Mouse (Mus musculus): Measurements from ENCODE around the gene Plcd1. TPM values are rescaled to one million over a fixed set of nuclear protein-coding genes. Genes with fewer than 3 reads are reported as not detected.

Plcd1 gene
- polyA plus RNA-seq, 1 experiment from 2014 or later: 57.9 TPM

- ChIA-PET CTCF (interaction anchor here (1.5 kb wide), 1 partner anchor 153 kb away, joined by 4 read pairs; no protein-coding TSS in a partner anchor), POLR2A (no interaction called here)
- TF ChIP-seq CTCF (IDR thresholded peaks at IDR 0.05): no peak
- in situ Hi-C loops (cut with MboI; ENCODE audit: low pct_unique_long_range_greater_than_20kb): no loop called here
- no peaks in the 10 kb centered on the region for H3K27me3 ChIP-seq
- ATAC-seq (no peak), DNase-seq (ENCODE audit: low read depth, low spot score) (no peak)
These were observed 20.0 kb downstream of the Plcd1 start for GRCm38 (mm10) chr9:119073184-119073895.

DNA sequence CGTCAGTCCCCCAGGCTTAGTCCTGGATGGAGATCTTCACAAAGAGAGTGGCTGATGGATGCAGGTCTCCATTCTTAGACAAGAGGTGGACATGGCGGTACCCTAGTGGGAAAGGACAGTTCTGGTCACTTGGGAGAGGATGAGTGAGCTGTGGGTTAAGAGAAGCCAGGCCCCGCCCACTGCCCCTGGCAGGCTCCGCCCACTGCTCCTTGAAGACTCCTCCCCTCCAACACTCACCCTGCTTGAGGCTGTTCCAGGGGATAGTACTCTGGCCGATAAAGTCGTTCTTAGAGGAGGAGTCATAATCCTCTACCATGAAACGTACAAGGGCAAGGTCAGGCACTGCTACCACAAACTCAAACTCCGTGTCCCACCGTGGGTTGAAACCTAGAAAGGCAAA, 21.5 kb downstream of the Plcd1 start:
- CTCF ChIA-PET: interaction anchor here (1.5 kb wide), 1 partner anchor 151 kb away, joined by 4 read pairs; no protein-coding TSS in a partner anchor
- in situ Hi-C loops (cut with MboI; ENCODE audit: low pct_unique_long_range_greater_than_20kb): no loop called here
- ATAC-seq (no peak), DNase-seq (ENCODE audit: low read depth, low spot score) (no peak)
- no peaks in the 10 kb centered on the region for H3K27me3 ChIP-seq
- POLR2A ChIA-PET: no interaction called here
- TF ChIP-seq CTCF (IDR thresholded peaks at IDR 0.05): no peak

GRCm38 (mm10) chr9:119070173-119070825, 23.0 kb downstream of the Plcd1 start:
- no peaks in the 10 kb centered on the region for H3K27me3 ChIP-seq
- in situ Hi-C loops (cut with MboI; ENCODE audit: low pct_unique_long_range_greater_than_20kb): no loop called here
- TF ChIP-seq CTCF (IDR thresholded peaks at IDR 0.05): no peak
- ChIA-PET CTCF (no interaction called here), POLR2A (no interaction called here)
- ATAC-seq: no peak
- no peak for DNase-seq (ENCODE audit: low read depth, low spot score)

DNA sequence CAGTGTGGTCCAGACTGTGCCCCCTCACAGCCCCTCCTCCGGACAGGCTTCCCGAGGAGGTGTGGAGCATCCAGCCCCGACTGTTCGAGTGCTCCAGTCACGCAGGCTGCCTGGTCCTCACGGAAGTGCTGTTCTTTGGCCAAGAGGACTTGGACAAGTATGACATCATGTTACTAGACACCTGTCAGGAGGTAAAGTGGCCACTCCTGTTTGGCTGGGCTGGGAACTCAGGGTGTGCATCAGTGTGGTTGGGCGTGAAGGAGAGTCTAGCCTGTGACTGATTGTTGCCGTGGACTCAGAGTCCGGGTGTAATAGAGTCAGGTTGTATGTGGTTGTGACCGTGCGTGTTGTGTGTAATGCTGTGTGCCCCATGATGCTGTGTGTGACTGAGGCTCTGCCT, 25.0 kb downstream of the Plcd1 start:
- ChIA-PET CTCF (interaction anchor here (1.1 to 2.4 kb wide), 8 partner anchors 7 to 195 kb away, joined by 3 to 22 read pairs (median 3); no protein-coding TSS in a partner anchor), POLR2A (interaction anchor here (2.3 kb wide), 1 partner anchor 148 kb away, joined by 7 read pairs; no protein-coding TSS in a partner anchor)
- no peak for ATAC-seq
- H3K27me3 ChIP-seq: no peaks in the 10 kb centered on the region
- DNase-seq (ENCODE audit: low read depth, low spot score): no peak
- in situ Hi-C loops (cut with MboI; ENCODE audit: low pct_unique_long_range_greater_than_20kb): loop anchor here (5.0 kb wide), 3 partner anchors 36 to 481 kb away; no protein-coding TSS in a partner anchor
- TF ChIP-seq CTCF (IDR thresholded peaks at IDR 0.05): no peak

DNA sequence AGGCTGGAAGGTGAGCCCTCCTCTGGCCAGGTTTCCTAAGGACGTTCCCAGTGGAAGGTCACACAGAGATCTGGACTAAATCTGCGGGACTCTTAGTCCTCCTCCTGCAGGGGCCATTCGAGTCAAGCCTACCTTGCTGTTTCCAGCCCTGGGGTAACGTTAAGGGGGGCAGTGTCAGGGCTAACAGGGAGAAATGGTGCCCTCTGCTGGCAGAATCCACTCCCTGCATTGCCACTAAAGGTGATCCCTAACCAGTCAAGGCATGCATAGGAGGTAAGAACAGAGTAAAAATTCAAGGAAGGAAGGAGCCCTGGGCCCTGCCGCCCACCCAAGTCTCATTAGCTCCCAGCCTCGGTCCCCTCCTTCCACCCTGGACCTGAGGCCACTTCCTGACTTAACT, 25.7 kb downstream of the Plcd1 start:
- DNase-seq (ENCODE audit: low read depth, low spot score): no peak
- ChIA-PET POLR2A (interaction anchor here (2.3 kb wide), 1 partner anchor 147 kb away, joined by 7 read pairs; no protein-coding TSS in a partner anchor), CTCF (interaction anchor here (1.1 to 2.4 kb wide), 8 partner anchors 8 to 194 kb away, joined by 3 to 22 read pairs (median 3); no protein-coding TSS in a partner anchor)
- TF ChIP-seq CTCF (IDR thresholded peaks at IDR 0.05): no peak
- peak; percentile 15 for ATAC-seq
- no peaks in the 10 kb centered on the region for H3K27me3 ChIP-seq
- in situ Hi-C loops (cut with MboI; ENCODE audit: low pct_unique_long_range_greater_than_20kb): loop anchor here (5.0 kb wide), 3 partner anchors 35 to 480 kb away; no protein-coding TSS in a partner anchor

DNA sequence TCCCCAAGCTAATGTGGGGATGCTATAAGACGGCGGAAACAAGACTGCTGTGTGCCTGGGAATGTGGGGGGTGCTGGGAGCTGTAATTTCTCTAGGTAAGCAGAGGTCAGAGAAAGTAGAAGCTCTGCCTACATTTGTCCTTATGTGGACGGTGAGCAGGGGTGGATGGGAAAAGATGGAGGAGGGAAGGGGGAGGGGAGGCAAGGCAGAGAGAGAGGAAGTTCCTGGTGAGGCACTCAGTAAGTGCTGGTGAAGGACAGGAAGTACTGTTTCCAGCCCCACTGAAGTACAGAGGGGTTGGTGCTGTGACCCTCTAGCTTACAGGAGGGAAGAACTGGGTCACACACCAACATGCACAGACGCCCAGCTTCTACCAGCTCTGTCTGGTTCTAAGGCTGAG, 29.0 kb downstream of the Plcd1 start:
- in situ Hi-C loops (cut with MboI; ENCODE audit: low pct_unique_long_range_greater_than_20kb): no loop called here
- no peaks in the 10 kb centered on the region for H3K27me3 ChIP-seq
- ChIA-PET CTCF (interaction anchor here (0.8 kb wide), 2 partner anchors 139 to 143 kb away, joined by 3 read pairs; no protein-coding TSS in a partner anchor), POLR2A (interaction anchor here (0.6 kb wide), 1 partner anchor 19 kb away, joined by 4 read pairs; no protein-coding TSS in a partner anchor)
- ATAC-seq (no peak), DNase-seq (ENCODE audit: low read depth, low spot score) (no peak)
- TF ChIP-seq CTCF (IDR thresholded peaks at IDR 0.05): no peak

DNA sequence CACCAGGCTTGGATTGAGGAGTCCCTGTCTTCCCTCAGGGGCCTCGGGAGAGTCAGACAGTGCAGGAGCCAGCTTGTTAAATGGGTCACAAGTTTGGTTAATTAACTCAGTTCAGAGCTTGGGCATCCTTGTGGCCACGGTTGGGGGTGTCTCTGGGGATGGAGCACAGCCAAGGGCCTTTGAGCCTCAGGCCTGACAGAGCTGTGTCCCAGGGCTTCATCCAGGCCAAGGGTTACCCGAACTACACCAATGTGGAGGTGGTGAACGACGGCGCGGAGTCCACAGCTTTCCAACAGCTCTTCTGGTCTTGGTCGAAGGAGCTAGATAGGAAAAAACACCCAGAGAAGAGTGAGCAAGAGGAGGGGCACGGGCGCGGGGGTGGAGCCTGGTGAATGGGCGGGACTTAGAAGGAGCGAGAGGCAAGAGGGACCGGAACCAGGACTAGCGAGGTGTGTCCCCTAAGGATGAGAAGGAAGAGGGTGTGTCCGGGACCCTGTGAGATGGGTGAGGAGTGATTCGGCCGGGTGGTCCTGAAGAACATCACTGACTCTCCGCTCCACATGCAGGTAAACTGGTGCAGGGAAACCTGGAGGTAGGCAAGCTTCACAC, 30.2 kb downstream of the Plcd1 start:
- no peaks in the 10 kb centered on the region for H3K27me3 ChIP-seq
- DNase-seq (ENCODE audit: low read depth, low spot score) (peak; percentile 84), ATAC-seq (peak; percentile 76)
- ChIA-PET CTCF (interaction anchor here (1.6 to 1.7 kb wide), 2 partner anchors 138 to 155 kb away, joined by 4 to 7 read pairs; partner anchors contain the start of gene Ctdspl), POLR2A (no interaction called here)
- in situ Hi-C loops (cut with MboI; ENCODE audit: low pct_unique_long_range_greater_than_20kb): no loop called here
- TF ChIP-seq CTCF (IDR thresholded peaks at IDR 0.05): no peak

DNA sequence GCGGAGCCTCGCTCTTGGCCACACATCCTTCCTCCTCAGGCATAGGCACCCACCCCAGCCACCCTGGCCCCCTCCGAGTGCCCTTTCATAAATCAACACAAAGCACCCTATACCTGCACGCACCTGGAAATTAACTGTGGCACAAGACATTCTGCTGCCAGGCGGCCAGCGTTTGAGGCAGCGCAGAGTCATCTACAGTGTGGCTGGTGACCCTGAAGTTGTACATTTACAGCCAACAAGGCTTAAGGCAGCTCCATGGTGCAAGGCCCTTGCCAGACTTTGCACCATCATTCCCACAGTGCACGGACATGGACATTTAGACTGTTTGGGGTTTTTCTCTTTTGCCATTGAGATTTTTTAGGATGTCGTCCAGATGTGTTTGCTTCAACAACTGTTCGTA, 32.6 kb downstream of the Plcd1 start:
- no peak for TF ChIP-seq CTCF (IDR thresholded peaks at IDR 0.05)
- in situ Hi-C loops (cut with MboI; ENCODE audit: low pct_unique_long_range_greater_than_20kb): no loop called here
- no peak for ATAC-seq
- POLR2A ChIA-PET: no interaction called here
- DNase-seq (ENCODE audit: low read depth, low spot score): no peak
- no peaks in the 10 kb centered on the region for H3K27me3 ChIP-seq
- CTCF ChIA-PET: no interaction called here

DNA sequence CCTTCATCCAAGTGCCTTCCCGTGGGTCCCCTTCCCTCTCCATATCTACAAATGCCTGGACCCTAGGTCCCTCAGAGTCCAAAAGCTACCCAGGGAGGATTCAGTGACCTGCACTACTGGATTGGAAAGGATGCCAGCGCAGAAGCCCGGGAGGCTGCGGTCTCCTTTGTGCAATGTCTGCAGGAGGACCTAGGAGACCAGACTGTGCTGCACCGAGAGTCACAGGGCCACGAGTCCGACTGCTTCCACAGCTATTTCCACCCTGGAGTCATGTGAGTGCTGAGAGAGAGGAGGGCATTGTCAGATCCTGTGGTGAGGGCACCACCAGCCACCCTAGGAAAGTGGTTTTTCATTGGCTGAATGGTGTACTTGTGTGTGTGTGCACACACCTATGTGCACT, 35.1 kb downstream of the Plcd1 start:
- ATAC-seq (no peak), DNase-seq (ENCODE audit: low read depth, low spot score) (no peak)
- no peaks in the 10 kb centered on the region for H3K27me3 ChIP-seq
- TF ChIP-seq CTCF (IDR thresholded peaks at IDR 0.05): no peak
- in situ Hi-C loops (cut with MboI; ENCODE audit: low pct_unique_long_range_greater_than_20kb): no loop called here
- CTCF ChIA-PET: no interaction called here
- POLR2A ChIA-PET: no interaction called here

- CTCF ChIA-PET: interaction anchor here (0.7 to 0.9 kb wide), 3 partner anchors 13 to 26 kb away, joined by 3 to 4 read pairs (median 3); no protein-coding TSS in a partner anchor
- in situ Hi-C loops (cut with MboI; ENCODE audit: low pct_unique_long_range_greater_than_20kb): no loop called here
- no peak for TF ChIP-seq CTCF (IDR thresholded peaks at IDR 0.05)
- DNase-seq (ENCODE audit: low read depth, low spot score) (no peak), ATAC-seq (no peak)
- POLR2A ChIA-PET: no interaction called here
- H3K27me3 ChIP-seq: no peaks in the 10 kb centered on the region
These were observed 38.0 kb downstream of the Plcd1 start for GRCm38 (mm10) chr9:119055336-119055735.
